Mouse (Mus musculus) limb, embryonic 10.5 days (tissue): Measurements from ENCODE around the gene Myocos. TPM values are rescaled to one million over a fixed set of nuclear protein-coding genes. Genes with fewer than 3 reads are reported as not detected.

Experiments
- DNase-seq: peaks from one replicate; pipeline ENCODE4 v3.0.0-alpha.2; 2017; ENCODE audit warnings: low spot score
- H3K27ac ChIP-seq: fragments of 300-500 bp; sonication (generic); 2 replicates; pipeline ENCODE4 v1.5.1; 2016; ENCODE audit warnings: mild to moderate bottlenecking
- H3K27me3 ChIP-seq: fragments of 300-500 bp; sonication (generic); 2 replicates; pipeline ENCODE4 v1.6.1; 2016; ENCODE audit warnings: low read depth, mild to moderate bottlenecking; ENCODE audit not compliant: poor library complexity, severe bottlenecking
- H3K36me3 ChIP-seq: fragments of 300-500 bp; sonication (generic); 2 replicates; pipeline ENCODE4 v1.6.1; 2016; ENCODE audit warnings: mild to moderate bottlenecking, moderate library complexity
- H3K4me1 ChIP-seq: fragments of 300-500 bp; sonication (generic); 2 replicates; pipeline ENCODE4 v1.6.1; 2016
- H3K4me3 ChIP-seq: fragments of 300-500 bp; sonication (generic); 2 replicates; pipeline ENCODE4 v1.5.1; 2016; ENCODE audit warnings: mild to moderate bottlenecking, moderate library complexity
- H3K9me3 ChIP-seq: fragments of 300-500 bp; sonication (generic); replicated peaks from 2 replicates; pipeline ENCODE4 v1.6.1; 2016; ENCODE audit warnings: mild to moderate bottlenecking
- WGBS: fragments of 180-500 bp; shearing (Covaris S2); methylation state at CpG from one replicate; pipeline ENCODE4 v1.1.7; 2016; 5-methylcytosine and 5-hydroxymethylcytosine counted together
- polyA plus RNA-seq: library from polyadenylated mRNA; unstranded; fragments of >200 nt; fragmentation: Nextera tagmentation; extraction: Ambion mirVana; gene quantifications from 2 replicates; pipeline ENCODE4 v1.2.1, GENCODE M21; 2016

Myocos gene
- not detected in 2 replicates for polyA plus RNA-seq

GRCm38 (mm10) chr1:162658119-162658518 lies at the start of gene Myocos:
Gene Myocos (minus strand): TSS chr1:162658219.
- H3K9me3 ChIP-seq: no peaks in the 10 kb centered on the region
- no peak within 1 kb of the TSS for H3K27ac ChIP-seq
- no peaks in the 10 kb centered on the region for H3K4me1 ChIP-seq
- no peaks in the 10 kb centered on the region for H3K36me3 ChIP-seq
- DNase-seq: no peak
- no peak within 1 kb of the TSS for H3K4me3 ChIP-seq
- WGBS: 94% methylated on average over 7 of the region's 7 CpGs
- no peaks in the 10 kb centered on the region for H3K27me3 ChIP-seq

DNA sequence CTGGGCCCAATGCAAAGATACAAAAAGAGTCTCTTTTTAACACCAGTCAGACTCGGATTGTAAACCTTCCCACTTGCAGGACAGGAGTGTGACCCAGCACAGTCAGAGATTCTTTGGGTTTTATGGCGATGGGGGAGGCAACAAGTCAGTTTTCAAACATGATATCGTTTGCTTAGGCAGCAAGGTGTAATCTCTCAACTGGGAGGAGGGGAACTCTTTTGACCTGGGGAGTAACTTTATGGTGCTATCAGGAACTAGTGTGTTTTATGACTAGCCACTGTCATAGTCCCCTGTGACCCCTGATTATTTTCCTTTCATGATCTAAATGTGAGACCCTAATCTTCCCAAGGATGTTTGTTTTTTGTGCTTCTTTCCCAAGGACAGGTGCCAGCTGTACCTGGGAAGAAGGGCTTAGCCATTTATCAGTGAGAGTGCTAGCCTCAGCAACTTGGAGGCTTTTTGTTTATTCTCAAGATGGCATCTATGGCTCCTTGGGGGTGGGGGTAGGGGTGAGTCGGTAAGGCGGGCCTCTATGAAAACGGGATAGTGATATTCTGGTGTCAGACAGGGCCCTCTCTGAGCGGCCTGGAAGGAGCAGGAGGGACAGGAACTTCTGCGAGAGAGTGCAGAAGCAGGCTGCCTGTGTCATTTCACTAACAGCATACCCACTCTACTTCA lies 42.5 kb upstream of the Myocos start:
- no peaks in the 10 kb centered on the region for H3K27me3 ChIP-seq
- H3K36me3 ChIP-seq: peaks cover 100% of the 10 kb centered on the region
- no peaks in the 10 kb centered on the region for H3K9me3 ChIP-seq
- no peak overlapping the region for H3K4me3 ChIP-seq
- H3K27ac ChIP-seq: no peak overlapping the region
- no peaks in the 10 kb centered on the region for H3K4me1 ChIP-seq
- no peak for DNase-seq
- WGBS: 80% methylated on average over 8 of the region's 8 CpGs

DNA sequence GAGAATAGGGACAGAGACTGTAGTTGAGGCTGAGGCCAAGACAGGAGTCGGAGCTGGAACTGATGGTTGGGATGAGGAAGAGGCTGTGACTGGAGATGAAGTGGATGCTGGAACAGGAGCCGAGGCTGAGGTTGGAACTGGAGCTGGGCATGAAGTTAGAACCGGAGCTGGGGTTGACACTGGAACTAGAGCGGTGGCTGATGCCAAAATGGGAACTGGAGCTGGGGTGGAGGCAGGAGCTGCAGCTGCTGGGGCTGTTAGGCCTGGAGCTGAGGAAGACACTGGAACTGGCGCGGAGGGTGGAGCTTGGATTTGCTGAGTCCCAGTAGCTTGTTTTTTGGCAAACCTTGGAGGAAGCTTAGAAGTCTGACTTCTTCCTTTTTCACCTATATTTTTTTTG lies 39.8 kb upstream of the Myocos start:
- Histone ChIP-seq H3K4me1 (no peaks in the 10 kb centered on the region), H3K27ac (no peak overlapping the region), H3K9me3 (no peaks in the 10 kb centered on the region), H3K36me3 (peaks cover 100% of the 10 kb centered on the region), H3K27me3 (no peaks in the 10 kb centered on the region), H3K4me3 (no peak overlapping the region)
- WGBS: 94% methylated on average over 6 of the region's 6 CpGs
- DNase-seq: no peak

- H3K36me3 ChIP-seq: peaks cover 100% of the 10 kb centered on the region
- 92% methylated on average over 2 of the region's 2 CpGs for WGBS
Measured at GRCm38 (mm10) chr1:162693721-162694120, 35.7 kb upstream of the Myocos start.

GRCm38 (mm10) chr1:162665486-162666174 lies 7.6 kb upstream of the Myocos start:
- Histone ChIP-seq H3K27me3 (no peaks in the 10 kb centered on the region), H3K4me3 (peak overlapping the region; percentile 47), H3K4me1 (peaks cover 13% of the 10 kb centered on the region), H3K9me3 (no peaks in the 10 kb centered on the region), H3K27ac (peak overlapping the region; percentile 63), H3K36me3 (peaks cover 17% of the 10 kb centered on the region)
- 4% methylated on average over 11 of the region's 11 CpGs for WGBS
- DNase-seq: no peak

More at GRCm38 (mm10) chr1:162693721-162694120, 35.7 kb upstream of the Myocos start:
- H3K27ac ChIP-seq: no peak overlapping the region
- H3K9me3 ChIP-seq: no peaks in the 10 kb centered on the region
- DNase-seq: no peak
- H3K27me3 ChIP-seq: no peaks in the 10 kb centered on the region
- H3K4me1 ChIP-seq: no peaks in the 10 kb centered on the region
- no peak overlapping the region for H3K4me3 ChIP-seq

DNA sequence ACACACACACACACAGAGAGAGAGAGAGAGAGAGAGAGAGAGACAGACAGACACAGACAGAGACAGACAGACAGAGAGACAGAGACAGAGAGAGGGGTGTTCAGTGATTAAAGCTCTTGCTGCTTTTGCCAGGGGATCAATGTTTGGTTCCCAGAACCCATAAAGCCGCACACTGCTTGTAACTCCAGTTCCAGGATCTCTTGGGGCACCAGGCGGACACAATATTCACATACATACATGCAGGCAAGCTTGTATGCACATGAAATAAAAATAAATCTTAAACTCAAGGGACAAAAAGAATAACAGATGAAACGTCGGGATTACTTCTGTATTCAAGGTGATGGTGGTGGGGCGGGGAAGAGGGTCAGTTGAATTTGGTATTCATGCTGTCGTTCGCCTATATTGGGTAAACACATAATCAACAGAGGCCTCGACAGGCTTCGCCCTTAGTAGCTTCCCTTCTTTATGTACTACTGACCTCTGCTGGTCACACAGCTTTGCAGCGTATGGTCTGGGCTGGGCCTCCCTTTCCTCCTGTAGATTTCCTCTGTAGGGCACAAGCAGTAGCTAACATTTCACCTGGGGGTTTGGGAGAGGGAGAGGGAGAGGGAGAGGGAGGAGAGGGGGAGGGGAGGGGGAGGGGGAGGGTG lies 6.9 kb upstream of the Myocos start:
- Histone ChIP-seq H3K4me3 (peak overlapping the region; percentile 47), H3K9me3 (no peaks in the 10 kb centered on the region), H3K27ac (peak overlapping the region; percentile 63), H3K4me1 (peaks cover 13% of the 10 kb centered on the region), H3K27me3 (no peaks in the 10 kb centered on the region), H3K36me3 (peaks cover 10% of the 10 kb centered on the region)
- DNase-seq: peak; percentile 80
- WGBS: 17% methylated on average over 10 of the region's 10 CpGs

DNA sequence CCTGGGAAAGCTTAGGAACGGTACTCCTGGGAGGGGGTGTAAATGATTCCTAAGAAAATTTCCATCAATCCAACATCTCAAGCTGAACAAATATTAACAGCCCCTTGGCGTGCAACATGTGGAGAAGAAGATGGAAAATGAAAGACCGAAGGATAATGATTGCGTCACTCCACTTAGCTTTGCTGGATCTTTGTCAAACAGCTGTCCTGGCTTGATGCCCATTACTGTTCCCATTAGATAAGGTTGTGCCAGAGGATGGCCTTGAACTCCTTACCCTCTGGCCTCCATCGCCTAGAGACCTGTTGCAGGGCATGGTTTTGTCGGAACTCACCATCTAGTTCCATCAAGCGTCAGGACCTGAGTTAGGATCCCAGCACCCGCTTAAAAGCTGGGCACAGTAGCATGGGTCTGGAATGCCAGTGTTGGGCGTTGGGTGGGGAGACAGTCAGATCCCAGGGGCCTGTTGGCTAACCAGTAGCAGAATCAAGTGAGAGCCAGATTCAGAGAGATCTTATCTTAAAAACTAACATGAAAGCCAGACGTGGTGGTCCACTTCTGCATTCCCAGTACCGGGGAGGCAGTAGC lies 2.3 kb upstream of the Myocos start:
- H3K27me3 ChIP-seq: no peaks in the 10 kb centered on the region
- H3K27ac ChIP-seq: no peak overlapping the region
- DNase-seq: no peak
- 87% methylated on average over 11 of the region's 11 CpGs for WGBS
- H3K4me1 ChIP-seq: peaks cover 7% of the 10 kb centered on the region
- no peaks in the 10 kb centered on the region for H3K36me3 ChIP-seq
- no peak overlapping the region for H3K4me3 ChIP-seq
- no peaks in the 10 kb centered on the region for H3K9me3 ChIP-seq

DNA sequence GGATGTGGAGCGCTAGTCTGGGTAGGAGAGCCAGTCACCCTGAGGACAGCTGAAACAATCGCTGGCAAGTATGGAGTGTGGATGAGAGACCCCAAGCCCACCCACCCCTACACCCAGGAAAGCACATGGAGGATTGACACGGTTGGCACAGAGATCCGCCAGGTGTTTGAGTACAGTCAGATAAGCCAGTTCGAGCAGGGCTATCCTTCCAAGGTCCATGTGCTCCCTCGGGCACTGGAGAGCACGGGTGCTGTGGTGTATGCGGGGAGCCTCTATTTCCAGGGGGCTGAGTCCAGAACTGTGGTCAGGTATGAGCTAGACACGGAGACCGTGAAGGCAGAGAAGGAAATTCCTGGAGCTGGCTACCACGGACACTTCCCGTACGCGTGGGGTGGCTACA lies 9.6 kb downstream of the Myocos start:
- Histone ChIP-seq H3K27me3 (no peaks in the 10 kb centered on the region), H3K4me3 (no peak overlapping the region), H3K4me1 (0 out of 2 replicates have a peak, but pooled peaks cover 3% of the 10 kb centered on the region), H3K36me3 (no peaks in the 10 kb centered on the region), H3K27ac (no peak overlapping the region), H3K9me3 (no peaks in the 10 kb centered on the region)
- WGBS: 92% methylated on average over 14 of the region's 14 CpGs
- DNase-seq: no peak

DNA sequence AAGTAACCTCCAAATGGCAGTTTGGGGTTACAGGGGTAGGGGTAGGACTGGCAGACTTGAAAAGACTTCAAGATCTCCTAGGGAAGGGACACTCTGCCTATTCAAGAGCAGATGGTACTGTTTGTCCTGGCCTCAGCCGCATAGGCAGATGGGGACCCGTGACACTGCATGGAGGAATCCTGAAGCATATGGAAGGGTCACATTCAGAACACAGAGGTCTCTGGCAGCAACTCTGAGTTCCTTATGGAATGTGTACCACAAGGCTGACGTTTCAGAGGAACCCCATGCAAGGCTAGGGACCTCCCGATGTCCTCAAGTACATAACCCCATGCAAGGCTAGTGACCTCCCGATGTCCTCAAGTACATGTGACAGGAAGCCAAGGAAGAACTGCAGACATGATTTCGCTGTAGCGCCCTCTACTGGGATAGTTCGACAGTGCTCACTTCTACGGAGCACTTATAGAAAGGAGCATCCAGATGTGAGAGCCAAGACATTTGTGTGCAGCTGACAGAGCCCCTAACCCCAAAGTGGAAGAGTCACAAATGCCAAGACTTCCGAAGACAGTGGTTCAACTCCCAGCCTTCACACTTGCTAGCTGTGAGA lies 11.8 kb downstream of the Myocos start:
- no peaks in the 10 kb centered on the region for H3K27me3 ChIP-seq
- no peaks in the 10 kb centered on the region for H3K9me3 ChIP-seq
- 81% methylated on average over 10 of the region's 10 CpGs for WGBS
- no peaks in the 10 kb centered on the region for H3K36me3 ChIP-seq
- H3K4me1 ChIP-seq: 0 out of 2 replicates have a peak, but pooled peaks cover 3% of the 10 kb centered on the region
- H3K27ac ChIP-seq: no peak overlapping the region
- DNase-seq: no peak
- H3K4me3 ChIP-seq: no peak overlapping the region

DNA sequence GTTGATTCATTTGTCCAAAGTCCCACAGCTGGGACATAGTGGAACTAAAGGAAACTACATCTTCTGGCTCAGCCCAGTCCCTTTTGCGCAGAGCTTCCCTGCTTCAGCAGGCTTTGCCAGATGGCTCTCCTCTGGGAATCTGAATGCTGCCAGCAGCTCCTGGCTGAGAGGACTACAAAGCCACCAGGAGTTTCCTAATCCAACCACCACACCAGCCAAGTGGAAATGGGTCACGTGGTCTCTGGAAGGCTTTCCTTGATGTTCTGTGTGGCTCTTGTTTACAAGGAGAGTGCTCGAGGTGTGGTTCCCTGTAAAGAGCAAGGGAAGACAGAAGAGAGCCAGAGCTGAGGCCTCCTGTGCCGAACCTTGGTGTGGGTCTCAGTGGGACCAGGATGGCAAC lies 14.3 kb downstream of the Myocos start:
- Histone ChIP-seq H3K36me3 (no peaks in the 10 kb centered on the region), H3K27ac (no peak overlapping the region), H3K27me3 (no peaks in the 10 kb centered on the region), H3K4me3 (no peak overlapping the region), H3K4me1 (no peaks in the 10 kb centered on the region), H3K9me3 (no peaks in the 10 kb centered on the region)
- DNase-seq: no peak
- 39% methylated on average over 4 of the region's 4 CpGs for WGBS

- Histone ChIP-seq H3K4me3 (no peak overlapping the region), H3K36me3 (no peaks in the 10 kb centered on the region), H3K9me3 (no peaks in the 10 kb centered on the region), H3K27me3 (no peaks in the 10 kb centered on the region), H3K4me1 (no peaks in the 10 kb centered on the region), H3K27ac (no peak overlapping the region)
- DNase-seq: no peak
- 85% methylated on average over 3 of the region's 3 CpGs for WGBS
Measured at GRCm38 (mm10) chr1:162642591-162642990, 15.4 kb downstream of the Myocos start.

DNA sequence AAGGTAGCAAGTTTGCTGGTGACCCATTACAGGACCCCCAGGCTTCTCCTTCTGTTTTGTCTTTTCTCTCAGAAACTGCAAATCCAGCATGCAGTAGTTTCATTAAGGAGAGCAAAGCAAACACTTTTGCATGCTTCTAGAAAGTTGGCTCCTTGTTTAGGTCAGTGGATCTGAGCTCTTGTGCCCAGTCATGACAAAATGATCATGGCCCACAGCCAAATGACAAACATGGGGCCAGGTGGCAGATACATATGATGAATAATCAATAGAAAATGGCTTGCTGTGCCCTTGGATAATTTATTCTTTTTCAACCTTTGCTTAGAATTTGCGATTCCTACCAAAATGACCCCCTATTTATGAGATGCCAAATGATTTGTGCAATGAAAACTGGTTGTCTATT lies 18.2 kb downstream of the Myocos start:
- DNase-seq: no peak
- H3K27me3 ChIP-seq: no peaks in the 10 kb centered on the region
- H3K4me3 ChIP-seq: no peak overlapping the region
- 90% methylated on average over 1 of the region's 1 CpGs for WGBS
- H3K36me3 ChIP-seq: no peaks in the 10 kb centered on the region
- H3K27ac ChIP-seq: no peak overlapping the region
- H3K4me1 ChIP-seq: peaks cover 12% of the 10 kb centered on the region
- no peaks in the 10 kb centered on the region for H3K9me3 ChIP-seq
